Mouse (Mus musculus): ENCODE measurements around the gene Brd2. TPM values are rescaled to one million over a fixed set of nuclear protein-coding genes. Genes with fewer than 3 reads are reported as not detected.

The Brd2 gene
- polyA plus RNA-seq, 1 experiment, result 188 TPM

DNA sequence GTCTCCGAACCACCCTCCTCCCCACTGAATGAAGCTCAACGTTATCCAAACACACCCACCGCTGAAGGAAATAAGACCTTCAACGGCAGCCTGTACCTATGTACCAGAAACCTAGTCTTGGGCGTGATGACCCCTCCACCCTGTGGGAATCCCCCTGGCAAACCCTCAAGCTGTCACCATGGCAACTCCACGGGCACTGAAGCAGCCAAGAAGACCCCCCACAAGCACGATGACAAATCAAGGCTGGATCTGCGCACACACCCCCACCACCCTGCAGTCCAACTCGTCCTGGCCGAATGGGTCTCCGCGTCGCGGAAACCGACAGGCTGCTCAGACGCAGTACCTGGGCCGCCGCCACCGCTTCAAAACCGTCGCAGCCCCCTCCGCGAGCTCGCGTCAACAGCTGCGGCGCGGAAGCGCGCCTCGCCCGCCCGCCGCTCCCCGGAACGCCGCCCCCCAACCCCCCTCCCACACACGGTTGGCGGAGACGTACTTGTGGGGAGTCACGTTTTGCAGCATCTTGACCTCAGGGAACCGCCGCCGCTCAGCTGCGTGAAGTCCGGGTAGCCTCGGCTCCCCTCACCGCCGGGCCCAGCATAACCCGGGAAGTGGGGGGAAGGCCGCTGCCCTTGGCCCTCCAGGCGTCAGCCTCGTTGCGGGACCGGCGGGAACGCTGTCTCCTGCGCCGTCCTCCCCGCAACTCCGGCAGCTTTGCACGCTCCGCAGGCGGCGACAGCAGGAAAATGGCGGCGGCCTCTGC is 4.1 kb downstream of the Brd2 start:
- Histone ChIP-seq H3K27me3 (ENCODE audit: control insufficient read depth, insufficient read depth, low read length) (no peaks in the 10 kb centered on the region), H3K4me3 (replicated peaks; ENCODE audit: insufficient read depth, low read depth, low read length) (peak overlapping the region; percentile 67), H3K4me1 (ENCODE audit: control insufficient read depth, insufficient read depth, low read length) (peaks cover 3% of the 10 kb centered on the region; the same call in 1 of the 2 replicates), H3K27ac (ENCODE audit: insufficient read depth, low read length) (no peak overlapping the region)
- whole genome bisulfite sequencing, result under 1% methylated on average over 67 of the region's 67 CpGs
- TF ChIP-seq CTCF (IDR thresholded peaks at IDR 0.05; ENCODE audit: borderline replicate concordance, insufficient read depth, low read depth, low read length) (no peak), POLR2A (IDR thresholded peaks at IDR 0.05; ENCODE audit: borderline replicate concordance, insufficient read depth, low read length) (no peak)
- DNase-seq, result peak; percentile 60 to 70

DNA sequence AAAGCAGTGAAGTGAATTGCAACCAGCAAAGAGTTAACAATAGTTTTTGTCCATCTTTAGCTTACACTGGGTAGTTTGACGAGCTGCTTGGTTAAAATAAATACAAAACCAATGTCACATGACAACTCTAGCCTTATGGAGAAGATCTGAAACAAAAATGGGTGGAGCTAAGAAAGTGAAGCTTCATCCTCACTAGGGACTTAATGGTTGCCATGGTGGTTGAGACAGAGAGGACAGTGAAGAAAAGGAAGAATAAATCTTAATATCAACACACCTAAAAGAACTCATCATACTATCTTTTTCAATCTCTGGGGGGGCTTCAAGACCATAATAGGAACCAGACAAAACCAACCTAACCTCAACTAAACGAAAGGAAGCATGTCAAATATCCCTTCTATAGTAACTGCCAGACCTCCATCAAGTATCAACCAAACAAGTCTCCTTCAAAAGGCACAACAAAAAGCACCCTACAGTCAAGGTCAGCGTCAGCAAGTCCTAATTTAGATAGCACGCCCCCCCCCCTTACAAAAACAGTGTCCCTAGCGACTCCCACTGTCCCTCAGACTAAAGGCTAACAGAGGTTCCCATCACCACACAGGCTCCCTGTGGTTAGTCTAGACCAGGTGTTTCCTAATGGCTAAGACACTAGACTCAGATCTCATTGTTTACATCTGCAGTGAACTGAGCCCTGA is 4.9 kb downstream of the Brd2 start:
- TF ChIP-seq CTCF (IDR thresholded peaks at IDR 0.05; ENCODE audit: borderline replicate concordance, insufficient read depth, low read depth, low read length), result no peak
- TF ChIP-seq POLR2A (IDR thresholded peaks at IDR 0.05; ENCODE audit: borderline replicate concordance, insufficient read depth, low read length), result no peak
- Histone ChIP-seq H3K27me3 (ENCODE audit: control insufficient read depth, insufficient read depth, low read length) (no peaks in the 10 kb centered on the region), H3K4me1 (ENCODE audit: control insufficient read depth, insufficient read depth, low read length) (peaks cover 3% of the 10 kb centered on the region; the same call in 1 of the 2 replicates), H3K27ac (ENCODE audit: insufficient read depth, low read length) (no peak overlapping the region), H3K4me3 (replicated peaks; ENCODE audit: insufficient read depth, low read depth, low read length) (peak overlapping the region; percentile 67)
- under 1% methylated on average over 5 of the region's 5 CpGs for WGBS
- DNase-seq, result no peak

DNA sequence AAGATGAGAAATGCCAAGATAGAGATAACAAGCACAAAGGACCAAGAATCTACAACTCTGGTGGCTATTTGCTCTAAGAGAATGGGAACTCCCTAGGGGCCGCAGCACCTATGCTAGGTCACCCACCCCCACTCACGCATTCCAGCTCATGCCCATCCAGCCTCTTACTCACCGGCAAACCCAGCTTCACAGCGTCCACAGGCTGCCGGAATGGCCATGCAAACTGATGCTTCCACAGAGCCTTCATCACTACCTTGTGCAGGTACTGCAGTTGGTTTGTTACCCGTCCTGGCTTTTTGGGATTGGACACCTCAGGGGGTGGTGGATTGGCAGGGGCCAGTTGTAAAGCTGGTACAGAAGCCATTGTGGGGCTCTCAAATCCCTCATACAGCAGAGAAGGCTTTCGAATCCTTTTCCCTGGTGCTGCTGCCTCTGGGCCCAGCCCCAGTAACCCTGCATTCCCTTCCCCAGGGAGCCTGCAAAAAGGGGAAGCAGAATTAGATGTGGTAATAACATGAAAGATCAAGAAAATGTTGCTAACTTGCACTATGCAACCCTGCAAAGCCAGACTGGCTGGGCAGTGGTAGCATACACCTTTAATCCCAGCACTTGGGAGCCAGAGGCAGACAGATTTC is 5.6 kb downstream of the Brd2 start:
- no peaks in the 10 kb centered on the region for H3K27me3 ChIP-seq (ENCODE audit: control insufficient read depth, insufficient read depth, low read length)
- H3K4me3 ChIP-seq (replicated peaks; ENCODE audit: insufficient read depth, low read depth, low read length), result peak overlapping the region; percentile 57
- TF ChIP-seq POLR2A (IDR thresholded peaks at IDR 0.05; ENCODE audit: borderline replicate concordance, insufficient read depth, low read length) (no peak), CTCF (IDR thresholded peaks at IDR 0.05; ENCODE audit: borderline replicate concordance, insufficient read depth, low read depth, low read length) (no peak)
- H3K27ac ChIP-seq (ENCODE audit: insufficient read depth, low read length), result no peak overlapping the region
- DNase-seq, result peak in 1 of 2 experiments; percentile 46
- WGBS, result 11% methylated on average over 7 of the region's 7 CpGs
- H3K4me1 ChIP-seq (ENCODE audit: control insufficient read depth, insufficient read depth, low read length), result peaks cover 3% of the 10 kb centered on the region; the same call in 1 of the 2 replicates

DNA sequence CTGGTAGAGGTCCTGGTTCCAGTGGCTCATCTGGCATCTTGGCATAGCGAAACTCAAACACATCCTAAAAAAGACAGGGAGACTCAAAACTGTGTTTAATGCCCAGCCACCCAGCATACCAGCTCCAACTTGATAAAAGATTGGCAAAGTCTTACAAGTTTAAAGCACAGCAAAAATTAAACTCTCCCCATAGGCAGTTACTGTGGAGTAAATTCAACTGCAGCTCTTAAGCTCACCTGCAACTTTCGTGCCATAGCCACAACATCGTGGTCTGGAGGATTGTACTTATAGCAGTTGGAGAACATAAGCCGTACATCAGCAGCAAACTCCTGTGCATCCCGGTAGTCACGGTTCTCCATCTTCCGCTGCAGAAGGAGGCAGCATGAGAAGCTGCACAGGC is 8.3 kb downstream of the Brd2 start:
- H3K4me3 ChIP-seq (replicated peaks; ENCODE audit: insufficient read depth, low read depth, low read length), result no peak overlapping the region
- peaks cover 3% of the 10 kb centered on the region; the same call in 1 of the 2 replicates for H3K4me1 ChIP-seq (ENCODE audit: control insufficient read depth, insufficient read depth, low read length)
- 88% methylated on average over 7 of the region's 7 CpGs for WGBS
- H3K27me3 ChIP-seq (ENCODE audit: control insufficient read depth, insufficient read depth, low read length), result no peaks in the 10 kb centered on the region
- no peak for DNase-seq
- no peak for TF ChIP-seq CTCF (IDR thresholded peaks at IDR 0.05; ENCODE audit: borderline replicate concordance, insufficient read depth, low read depth, low read length)
- no peak for TF ChIP-seq POLR2A (IDR thresholded peaks at IDR 0.05; ENCODE audit: borderline replicate concordance, insufficient read depth, low read length)
- no peak overlapping the region for H3K27ac ChIP-seq (ENCODE audit: insufficient read depth, low read length)

DNA sequence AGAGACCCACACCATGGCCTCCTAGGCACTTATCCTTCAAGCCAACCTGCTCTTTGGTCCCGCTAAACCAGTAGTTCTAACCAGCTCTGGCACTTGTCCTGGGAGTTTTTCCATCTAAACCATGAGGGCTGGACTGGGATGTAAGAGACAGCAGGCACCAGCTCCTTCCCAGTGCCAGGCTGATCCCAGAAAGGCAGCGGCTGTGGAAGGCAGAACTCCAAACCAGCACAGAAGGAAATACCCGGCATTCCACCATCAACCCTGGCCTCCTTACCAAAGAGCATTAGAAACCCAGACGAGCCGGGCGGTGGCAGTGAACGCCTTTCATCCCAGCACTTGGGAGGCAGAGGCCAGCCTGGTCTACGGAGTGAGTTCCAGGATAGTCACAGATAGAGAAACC is 12.1 kb downstream of the Brd2 start:
- TF ChIP-seq CTCF (IDR thresholded peaks at IDR 0.05; ENCODE audit: borderline replicate concordance, insufficient read depth, low read depth, low read length), result no peak
- TF ChIP-seq POLR2A (IDR thresholded peaks at IDR 0.05; ENCODE audit: borderline replicate concordance, insufficient read depth, low read length), result no peak
- no peak for DNase-seq
- Histone ChIP-seq H3K4me1 (ENCODE audit: control insufficient read depth, insufficient read depth, low read length) (no peaks in the 10 kb centered on the region), H3K4me3 (replicated peaks; ENCODE audit: insufficient read depth, low read depth, low read length) (no peak overlapping the region), H3K27ac (ENCODE audit: insufficient read depth, low read length) (no peak overlapping the region), H3K27me3 (ENCODE audit: control insufficient read depth, insufficient read depth, low read length) (no peaks in the 10 kb centered on the region; the same call in 1 of the 2 replicates)
- 33% methylated on average over 8 of the region's 8 CpGs for WGBS

DNA sequence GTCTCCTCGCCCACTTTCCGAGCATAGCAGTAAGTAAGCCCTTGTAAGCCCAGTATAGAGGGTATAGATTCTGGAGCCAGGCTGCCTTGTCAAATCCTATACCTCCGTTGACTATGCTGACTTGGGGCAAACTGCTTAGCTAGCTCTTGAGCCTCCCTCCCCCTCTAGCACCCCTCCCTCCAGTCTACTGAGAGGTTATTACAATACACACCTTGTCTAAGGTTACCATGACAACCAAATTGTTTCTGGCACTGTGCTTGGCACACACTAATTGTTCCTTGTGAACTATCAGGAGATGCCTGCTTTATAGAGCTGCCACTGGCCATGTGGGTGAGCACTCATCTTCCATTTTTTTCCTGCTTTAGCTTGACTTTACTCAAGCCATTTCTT is 12.6 kb downstream of the Brd2 start:
- 62% methylated on average over 3 of the region's 3 CpGs for WGBS
- Histone ChIP-seq H3K4me1 (ENCODE audit: control insufficient read depth, insufficient read depth, low read length) (no peaks in the 10 kb centered on the region), H3K4me3 (replicated peaks; ENCODE audit: insufficient read depth, low read depth, low read length) (no peak overlapping the region), H3K27me3 (ENCODE audit: control insufficient read depth, insufficient read depth, low read length) (no peaks in the 10 kb centered on the region; the same call in 1 of the 2 replicates), H3K27ac (ENCODE audit: insufficient read depth, low read length) (no peak overlapping the region)
- DNase-seq, result no peak
- TF ChIP-seq CTCF (IDR thresholded peaks at IDR 0.05; ENCODE audit: borderline replicate concordance, insufficient read depth, low read depth, low read length) (no peak), POLR2A (IDR thresholded peaks at IDR 0.05; ENCODE audit: borderline replicate concordance, insufficient read depth, low read length) (no peak)

DNA sequence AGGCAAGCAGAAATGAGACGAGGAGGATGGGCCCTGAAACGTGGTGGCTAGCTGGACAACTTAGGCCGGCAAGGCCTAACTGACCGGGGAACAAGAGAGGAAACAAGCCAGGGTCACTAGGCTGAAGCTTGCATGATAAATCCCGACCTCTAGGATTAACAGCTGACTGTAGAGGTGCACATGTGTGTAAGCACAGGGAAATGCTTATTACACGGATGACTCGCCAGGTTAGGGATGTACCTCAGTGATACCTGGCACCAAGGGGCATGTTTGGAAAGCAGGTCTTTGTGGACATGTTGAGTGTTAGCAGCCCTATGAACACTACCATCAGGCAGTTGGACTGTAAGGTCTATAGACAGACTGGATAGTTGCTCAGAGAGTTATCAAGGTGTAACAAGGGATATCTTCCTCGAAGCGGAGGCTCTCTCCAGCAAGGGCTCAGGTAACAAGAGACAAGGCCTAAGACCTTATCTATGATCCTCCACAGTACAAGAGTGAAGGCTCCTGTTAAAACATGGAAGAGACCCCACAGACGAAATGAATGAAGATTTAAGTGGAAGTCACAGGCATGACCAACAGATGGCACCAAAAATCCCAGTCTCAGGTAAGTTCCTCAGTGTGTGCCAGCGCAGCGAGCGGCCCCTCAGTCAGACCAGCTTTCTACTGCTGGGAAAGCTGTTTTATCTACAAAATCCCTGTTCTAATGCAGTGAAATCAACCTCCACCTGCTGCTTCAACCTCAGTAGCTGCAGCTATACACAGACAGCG is 13.2 kb downstream of the Brd2 start:
- WGBS, result 68% methylated on average over 14 of the region's 14 CpGs

More for the DNA sequence above, 13.2 kb downstream of the Brd2 start:
- no peak overlapping the region for H3K4me3 ChIP-seq (replicated peaks; ENCODE audit: insufficient read depth, low read depth, low read length)
- DNase-seq, result no peak
- no peaks in the 10 kb centered on the region for H3K4me1 ChIP-seq (ENCODE audit: control insufficient read depth, insufficient read depth, low read length)
- no peak overlapping the region for H3K27ac ChIP-seq (ENCODE audit: insufficient read depth, low read length)
- TF ChIP-seq CTCF (IDR thresholded peaks at IDR 0.05; ENCODE audit: borderline replicate concordance, insufficient read depth, low read depth, low read length) (peak; percentile 14; the same call in 1 of the 2 replicates), POLR2A (IDR thresholded peaks at IDR 0.05; ENCODE audit: borderline replicate concordance, insufficient read depth, low read length) (no peak)
- H3K27me3 ChIP-seq (ENCODE audit: control insufficient read depth, insufficient read depth, low read length), result no peaks in the 10 kb centered on the region; the same call in 1 of the 2 replicates
